Mouse (Mus musculus) testis, adult 2 months (tissue): ENCODE measurements around the gene Bbs7.

Experiments
- CTCF ChIP-seq: fragments of 200-500 bp; IDR thresholded peaks from 2 replicates; pipeline ENCODE4 v1.5.1; 2012; ENCODE audit warnings: low read depth, mild to moderate bottlenecking, inconsistent platforms, low read length, moderate library complexity; ENCODE audit not compliant: control insufficient read depth, insufficient read depth, insufficient replicate concordance
- POLR2A ChIP-seq: fragments of 200-500 bp; IDR thresholded peaks from 2 replicates; pipeline ENCODE4 v1.6.1; 2012; ENCODE audit warnings: low read depth, mild to moderate bottlenecking, inconsistent platforms, low read length, moderate library complexity; ENCODE audit not compliant: control insufficient read depth

DNA sequence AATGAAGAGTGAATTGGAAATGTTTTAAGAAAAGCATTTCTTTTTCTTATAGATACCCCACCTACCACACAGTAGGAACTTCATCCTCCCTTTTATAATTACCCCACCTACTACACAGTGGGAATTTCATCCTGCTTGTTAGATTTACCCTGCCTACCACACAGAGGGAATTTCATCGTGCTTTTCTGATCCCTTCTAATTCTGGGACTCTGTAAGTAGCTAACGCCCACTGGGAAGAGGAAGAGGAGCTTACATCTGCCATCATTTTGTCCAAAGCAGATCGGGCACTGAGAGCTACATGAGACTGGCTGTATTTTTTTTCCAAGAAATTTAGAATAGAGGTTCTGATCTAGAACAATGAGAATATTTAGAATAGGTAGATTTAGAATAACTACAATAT is 68.3 kb downstream of the Bbs7 start:
- TF ChIP-seq POLR2A (no peak), CTCF (no peak)
